Mouse (Mus musculus) midbrain, postnatal 0 days (tissue): ENCODE data around the gene Ecpas. TPM values are rescaled to one million over a fixed set of nuclear protein-coding genes. Genes with fewer than 3 reads are reported as not detected.

Experiments used
- ATAC-seq: fragments of 200-750 bp; cut with Nextera tagmentation; 2 replicates; pipeline ENCODE4 v1.8.0; 2017; ENCODE audit warnings: moderate number of reproducible peaks, mild to moderate bottlenecking, moderate TSS enrichment, moderate library complexity; ENCODE audit not compliant: low FRiP score
- DNase-seq: peaks from one replicate; pipeline ENCODE4 v3.0.0-alpha.2; 2015; ENCODE audit warnings: low spot score
- H3K27ac ChIP-seq: fragments of 300-500 bp; sonication (generic); 2 replicates; pipeline ENCODE4 v1.5.1; 2014; ENCODE audit warnings: low read depth, mild to moderate bottlenecking, low read length, mixed read lengths
- H3K27me3 ChIP-seq: fragments of 300-500 bp; sonication (generic); 2 replicates; pipeline ENCODE4 v1.6.1; 2014; ENCODE audit warnings: low read length, control low read depth, mixed read lengths; ENCODE audit not compliant: insufficient read depth
- H3K36me3 ChIP-seq: fragments of 300-500 bp; sonication (generic); 2 replicates; pipeline ENCODE4 v1.6.1; 2014; ENCODE audit warnings: low read length, control low read depth, mixed read lengths; ENCODE audit not compliant: insufficient read depth
- H3K4me1 ChIP-seq: fragments of 300-500 bp; sonication (generic); 2 replicates; pipeline ENCODE4 v1.6.1; 2014; ENCODE audit warnings: mild to moderate bottlenecking, control low read depth, antibody characterized with exemption, low read length, mixed read lengths; ENCODE audit not compliant: insufficient read depth
- H3K4me2 ChIP-seq: fragments of 300-500 bp; sonication (generic); 2 replicates; pipeline ENCODE4 v1.6.1; 2014; ENCODE audit warnings: low read depth, mild to moderate bottlenecking, low read length, mixed read lengths; ENCODE audit not compliant: poor library complexity, severe bottlenecking
- H3K4me3 ChIP-seq: fragments of 300-500 bp; sonication (generic); 2 replicates; pipeline ENCODE4 v1.5.1; 2014; ENCODE audit warnings: low read depth, mild to moderate bottlenecking, low read length, moderate library complexity
- H3K9ac ChIP-seq: fragments of 300-500 bp; sonication (generic); replicated peaks from 2 replicates; pipeline ENCODE4 v1.6.1; 2014; ENCODE audit warnings: mild to moderate bottlenecking, low read length, moderate library complexity, mixed read lengths; ENCODE audit not compliant: poor library complexity, severe bottlenecking
- H3K9me3 ChIP-seq: fragments of 300-500 bp; sonication (generic); 2 replicates; pipeline ENCODE4 v1.6.1; 2016; ENCODE audit warnings: low read length, control low read depth
- CTCF ChIP-seq: IDR thresholded peaks from 2 replicates; pipeline ENCODE4 v1.5.1; 2016; ENCODE audit warnings: antibody characterized with exemption, mild to moderate bottlenecking
- WGBS: fragments of 180-500 bp; shearing (Covaris S2); extraction: QIAGEN DNeasy Blood & Tissue Kit; methylation state at CpG from one replicate; pipeline ENCODE4 v1.1.7; 2014; 5-methylcytosine and 5-hydroxymethylcytosine counted together
- polyA plus RNA-seq: library from polyadenylated mRNA; unstranded; fragments of >200 nt; fragmentation: Nextera tagmentation; extraction: Ambion mirVana; gene quantifications from 2 replicates; pipeline ENCODE4 v1.2.1, GENCODE M21; 2015
- total RNA-seq: library from RNA; depleted of rRNA; stranded (reverse); fragments of >200 nt; gene quantifications from 2 replicates; pipeline ENCODE4 v1.2.3, GENCODE M21; 2014; rRNA removed

Ecpas gene
- 64.8 and 77.5 TPM in 2 replicates for total RNA-seq
- polyA plus RNA-seq: 28.4 and 36.8 TPM in 2 replicates

DNA sequence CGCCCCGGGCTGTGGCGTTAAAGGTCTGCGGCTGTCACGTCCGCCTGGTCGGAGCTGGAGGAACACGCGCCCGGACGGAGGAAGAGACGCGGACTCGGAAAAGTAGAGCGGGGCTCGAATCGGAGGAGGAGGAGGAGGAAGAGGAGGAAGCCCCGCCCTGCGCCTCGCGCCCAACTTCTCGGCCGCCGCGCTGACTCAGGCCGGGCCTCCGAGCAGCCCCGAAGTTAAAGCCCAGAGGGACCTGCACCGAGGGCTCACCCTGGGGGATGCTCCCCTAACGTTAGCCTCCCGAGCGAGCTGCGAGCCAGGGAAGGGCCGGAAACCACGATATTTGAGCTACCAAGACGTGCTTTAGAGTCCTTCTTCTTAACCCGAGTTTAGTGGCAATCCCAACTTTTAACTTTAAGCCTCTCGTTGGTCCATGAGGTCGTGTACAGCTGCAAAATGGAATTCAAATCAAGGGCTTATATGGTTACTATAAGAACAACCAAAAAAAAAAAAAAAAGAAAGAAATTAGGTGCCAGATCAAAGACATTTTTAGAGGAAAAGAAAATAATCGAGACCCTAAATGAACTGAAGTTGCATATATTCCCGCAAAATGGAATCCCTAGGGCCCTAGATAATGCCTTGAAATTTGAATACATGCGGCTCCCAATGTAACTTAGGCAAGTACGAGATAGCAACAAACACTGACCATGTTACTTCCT, at the start of gene Ecpas:
Gene Ecpas (minus strand): TSS at position 121 of the 707 bp plus-strand sequence.
- DNase-seq (peak; percentile 62), ATAC-seq (peak; percentile 52)
- Histone ChIP-seq H3K36me3 (no peaks in the 10 kb centered on the region), H3K9me3 (no peaks in the 10 kb centered on the region), H3K4me1 (peaks cover 3% of the 10 kb centered on the region; the same call in 1 of the 2 replicates), H3K9ac (peak within 1 kb of the TSS; percentile 98), H3K4me3 (peak within 1 kb of the TSS; percentile 90), H3K4me2 (peak within 1 kb of the TSS; percentile 73), H3K27me3 (no peaks in the 10 kb centered on the region), H3K27ac (peak within 1 kb of the TSS; percentile 99)
- WGBS: 2% methylated on average over 40 of the region's 43 CpGs
- no peak for TF ChIP-seq CTCF

DNA sequence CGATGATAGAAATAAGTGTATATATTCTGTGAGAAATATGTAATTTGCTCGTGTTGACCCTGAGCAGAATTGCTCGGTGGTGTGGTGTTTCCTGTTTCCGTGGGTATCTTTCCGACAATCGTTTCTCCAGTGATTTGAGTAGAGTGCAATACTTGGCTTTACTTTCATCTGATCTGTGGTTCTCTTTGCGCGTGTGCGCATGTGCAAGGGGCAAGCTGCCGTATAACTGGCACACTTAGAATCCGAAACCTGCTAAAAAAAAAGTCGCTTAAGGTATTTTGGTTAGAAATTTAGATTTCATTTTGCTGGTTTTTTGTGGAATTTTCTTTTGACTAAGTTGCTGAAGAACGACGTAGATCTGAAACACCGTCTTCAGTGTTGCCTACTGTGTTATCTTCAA, 49.2 kb upstream of the Ecpas start:
- no peaks in the 10 kb centered on the region for H3K4me1 ChIP-seq
- DNase-seq: no peak
- peaks cover 10% of the 10 kb centered on the region; the same call in 1 of the 2 replicates for H3K36me3 ChIP-seq
- no peak overlapping the region for H3K4me3 ChIP-seq
- ATAC-seq: no peak
- 96% methylated on average over 15 of the region's 15 CpGs for WGBS
- H3K27ac ChIP-seq: no peak overlapping the region
- TF ChIP-seq CTCF: no peak
- no peaks in the 10 kb centered on the region for H3K27me3 ChIP-seq
- H3K9ac ChIP-seq: no peak overlapping the region
- no peaks in the 10 kb centered on the region for H3K9me3 ChIP-seq
- H3K4me2 ChIP-seq: no peak overlapping the region

DNA sequence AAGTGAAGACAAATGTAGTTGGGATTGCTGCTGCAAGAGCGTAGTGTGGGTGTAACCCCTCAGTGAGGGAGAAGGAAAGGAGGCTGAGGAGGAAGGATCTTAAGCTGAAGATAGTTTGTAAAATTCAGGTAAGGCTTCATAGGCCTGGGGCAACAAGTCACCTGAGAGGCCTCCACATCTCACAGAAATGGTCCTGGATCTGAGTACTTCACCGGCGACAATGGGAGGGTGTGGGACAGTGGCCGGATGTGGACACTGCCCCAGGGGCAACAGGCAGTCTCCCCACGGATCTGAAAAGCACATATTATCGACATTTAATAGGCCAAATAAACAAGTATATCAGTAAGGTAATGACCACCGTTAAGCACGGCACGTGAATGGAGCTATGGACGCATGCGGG, 40.1 kb upstream of the Ecpas start:
- DNase-seq: no peak
- H3K36me3 ChIP-seq: peaks cover 24% of the 10 kb centered on the region
- no peaks in the 10 kb centered on the region for H3K9me3 ChIP-seq
- no peak overlapping the region for H3K27ac ChIP-seq
- WGBS: 97% methylated on average over 11 of the region's 11 CpGs
- H3K4me3 ChIP-seq: no peak overlapping the region
- no peak overlapping the region for H3K9ac ChIP-seq
- no peaks in the 10 kb centered on the region for H3K27me3 ChIP-seq
- no peaks in the 10 kb centered on the region for H3K4me1 ChIP-seq
- H3K4me2 ChIP-seq: no peak overlapping the region
- no peak for TF ChIP-seq CTCF
- ATAC-seq: no peak

DNA sequence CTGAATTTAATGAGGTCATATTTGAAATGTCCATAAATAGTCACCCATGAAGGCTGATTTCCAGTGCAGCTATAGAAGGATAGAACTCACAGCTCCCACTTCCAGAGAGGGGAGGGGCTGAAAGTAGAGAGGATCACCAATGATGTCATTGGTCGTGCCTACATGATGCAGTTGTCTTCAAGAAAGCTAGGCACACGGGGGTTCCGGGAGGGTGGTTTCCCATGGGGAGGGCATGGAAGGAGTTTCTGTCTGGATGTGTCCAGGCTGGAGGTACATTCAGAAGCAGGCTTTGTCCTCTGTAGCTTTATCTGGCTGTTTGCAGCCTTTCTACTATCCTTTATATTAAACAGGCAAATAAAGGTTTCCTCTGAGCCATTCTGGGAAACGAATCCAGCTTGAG, 35.8 kb upstream of the Ecpas start:
- ATAC-seq (no peak), DNase-seq (no peak)
- Histone ChIP-seq H3K4me3 (no peak overlapping the region), H3K4me2 (no peak overlapping the region), H3K27me3 (no peaks in the 10 kb centered on the region), H3K9ac (no peak overlapping the region), H3K9me3 (no peaks in the 10 kb centered on the region), H3K36me3 (peaks cover 16% of the 10 kb centered on the region), H3K4me1 (peaks cover 6% of the 10 kb centered on the region; the same call in 1 of the 2 replicates), H3K27ac (no peak overlapping the region)
- WGBS: 83% methylated on average over 4 of the region's 4 CpGs
- no peak for TF ChIP-seq CTCF

DNA sequence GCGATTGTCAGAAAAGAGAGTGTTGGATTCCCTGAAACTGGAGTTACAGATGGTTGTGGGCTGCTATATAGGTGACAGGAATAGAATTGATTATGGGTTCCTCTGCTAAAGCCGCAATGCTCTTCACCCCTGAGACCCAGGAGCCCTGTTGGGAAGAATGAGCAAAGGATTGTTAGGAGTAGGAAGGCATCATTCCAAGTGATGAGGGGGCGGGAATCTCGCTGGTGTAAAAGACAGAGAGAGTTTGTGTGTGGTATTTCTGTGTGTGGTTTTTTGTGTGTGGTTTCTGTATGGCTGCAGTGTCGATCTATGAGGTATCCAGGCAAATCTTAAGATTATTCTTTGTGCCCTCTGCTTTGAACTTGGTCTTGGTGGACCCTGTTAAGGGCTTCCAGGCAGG, 32.1 kb upstream of the Ecpas start:
- WGBS: 66% methylated on average over 5 of the region's 5 CpGs
- peak overlapping the region; percentile 71 for H3K4me3 ChIP-seq

DNA sequence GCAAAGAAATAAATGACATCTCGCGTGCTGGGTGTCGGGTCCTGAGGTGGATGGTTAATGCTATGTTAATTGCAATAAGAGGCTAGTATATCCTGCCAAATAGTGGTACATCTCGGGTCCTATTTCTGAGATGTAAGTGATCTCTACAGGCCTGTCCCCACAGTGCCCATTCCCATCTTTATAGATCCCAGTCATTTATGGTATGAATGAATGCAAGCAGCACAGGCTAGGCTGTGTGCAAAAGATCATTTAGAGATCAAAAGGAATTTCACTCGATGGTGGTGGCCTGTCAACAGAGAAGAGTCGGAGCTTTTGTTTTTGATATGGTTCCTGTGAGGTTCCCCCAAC, 31.6 kb upstream of the Ecpas start:
- peak overlapping the region; percentile 74 for H3K4me2 ChIP-seq
- no peaks in the 10 kb centered on the region for H3K27me3 ChIP-seq
- H3K9ac ChIP-seq: peak overlapping the region; percentile 67
- peak overlapping the region; percentile 71 for H3K4me3 ChIP-seq
- no peak for TF ChIP-seq CTCF
- H3K27ac ChIP-seq: peak overlapping the region; percentile 86
- ATAC-seq (peak; percentile 47; the same call in 1 of the 2 replicates), DNase-seq (no peak)
- peaks cover 9% of the 10 kb centered on the region; the same call in 1 of the 2 replicates for H3K4me1 ChIP-seq
- WGBS: 16% methylated on average over 6 of the region's 6 CpGs
- H3K36me3 ChIP-seq: peaks cover 2% of the 10 kb centered on the region; the same call in 1 of the 2 replicates
- H3K9me3 ChIP-seq: no peaks in the 10 kb centered on the region

More for the DNA sequence above, 32.1 kb upstream of the Ecpas start:
- TF ChIP-seq CTCF: no peak
- Histone ChIP-seq H3K27ac (0 out of 2 replicates have a peak overlapping the region, but pooled peaks have one; percentile 86), H3K9ac (0 out of 2 replicates have a peak overlapping the region, but pooled peaks have one; percentile 67), H3K27me3 (no peaks in the 10 kb centered on the region), H3K9me3 (no peaks in the 10 kb centered on the region), H3K4me1 (peaks cover 9% of the 10 kb centered on the region; the same call in 1 of the 2 replicates), H3K36me3 (peaks cover 2% of the 10 kb centered on the region; the same call in 1 of the 2 replicates), H3K4me2 (peak overlapping the region; percentile 74)
- ATAC-seq: no peak
- no peak for DNase-seq
